Mouse (Mus musculus) stomach, embryonic 16.5 days (tissue): ENCODE measurements around the gene I0C0044D17Rik. TPM values are rescaled to one million over a fixed set of nuclear protein-coding genes. Genes with fewer than 3 reads are reported as not detected.
A peak's percentile ranks its signal among the peaks of the same experiment; 100 is the strongest.

Experiments used
- ATAC-seq: fragments of 200-750 bp; cut with Nextera tagmentation; 2 replicates; pipeline ENCODE4 v1.8.0; 2017; ENCODE audit warnings: moderate number of reproducible peaks, moderate TSS enrichment; ENCODE audit not compliant: insufficient read depth, low FRiP score
- H3K27ac ChIP-seq: fragments of 300-500 bp; sonication (generic); 2 replicates; pipeline ENCODE4 v1.5.1; 2014; ENCODE audit warnings: low read length
- H3K27me3 ChIP-seq: fragments of 300-500 bp; sonication (generic); 2 replicates; pipeline ENCODE4 v1.6.1; 2014; ENCODE audit warnings: low read length, control low read depth, mixed read lengths; ENCODE audit not compliant: control insufficient read depth, insufficient read depth
- H3K36me3 ChIP-seq: fragments of 300-500 bp; sonication (generic); 2 replicates; pipeline ENCODE4 v1.6.1; 2014; ENCODE audit warnings: low read length; ENCODE audit not compliant: control insufficient read depth, insufficient read depth
- H3K4me1 ChIP-seq: fragments of 300-500 bp; sonication (generic); 2 replicates; pipeline ENCODE4 v1.6.1; 2014; ENCODE audit warnings: low read length, control low read depth, mixed read lengths; ENCODE audit not compliant: control insufficient read depth, insufficient read depth
- H3K4me2 ChIP-seq: fragments of 300-500 bp; sonication (generic); 2 replicates; pipeline ENCODE4 v1.6.1; 2014; ENCODE audit warnings: low read depth, low read length, mixed read lengths
- H3K4me3 ChIP-seq: fragments of 300-500 bp; sonication (generic); replicated peaks from 2 replicates; pipeline ENCODE4 v1.5.1; 2014; ENCODE audit warnings: mild to moderate bottlenecking, low read length
- H3K9ac ChIP-seq: fragments of 300-500 bp; sonication (generic); 2 replicates; pipeline ENCODE4 v1.6.1; 2014; ENCODE audit warnings: low read length
- H3K9me3 ChIP-seq: fragments of 300-500 bp; sonication (generic); replicated peaks from 2 replicates; pipeline ENCODE4 v1.6.1; 2016; ENCODE audit warnings: low read length, control low read depth; ENCODE audit not compliant: control insufficient read depth
- WGBS: fragments of 180-500 bp; shearing (Covaris S2); extraction: QIAGEN DNeasy Blood & Tissue Kit; methylation state at CpG from one replicate; pipeline ENCODE4 v1.1.7; 2014; 5-methylcytosine and 5-hydroxymethylcytosine counted together
- polyA plus RNA-seq: library from polyadenylated mRNA; unstranded; fragments of >200 nt; fragmentation: Nextera tagmentation; extraction: Ambion mirVana; gene quantifications from 2 replicates; pipeline ENCODE4 v1.2.1, GENCODE M21; 2015

The I0C0044D17Rik gene
- polyA plus RNA-seq, 1 experiment from 2014 or later, result not detected

DNA sequence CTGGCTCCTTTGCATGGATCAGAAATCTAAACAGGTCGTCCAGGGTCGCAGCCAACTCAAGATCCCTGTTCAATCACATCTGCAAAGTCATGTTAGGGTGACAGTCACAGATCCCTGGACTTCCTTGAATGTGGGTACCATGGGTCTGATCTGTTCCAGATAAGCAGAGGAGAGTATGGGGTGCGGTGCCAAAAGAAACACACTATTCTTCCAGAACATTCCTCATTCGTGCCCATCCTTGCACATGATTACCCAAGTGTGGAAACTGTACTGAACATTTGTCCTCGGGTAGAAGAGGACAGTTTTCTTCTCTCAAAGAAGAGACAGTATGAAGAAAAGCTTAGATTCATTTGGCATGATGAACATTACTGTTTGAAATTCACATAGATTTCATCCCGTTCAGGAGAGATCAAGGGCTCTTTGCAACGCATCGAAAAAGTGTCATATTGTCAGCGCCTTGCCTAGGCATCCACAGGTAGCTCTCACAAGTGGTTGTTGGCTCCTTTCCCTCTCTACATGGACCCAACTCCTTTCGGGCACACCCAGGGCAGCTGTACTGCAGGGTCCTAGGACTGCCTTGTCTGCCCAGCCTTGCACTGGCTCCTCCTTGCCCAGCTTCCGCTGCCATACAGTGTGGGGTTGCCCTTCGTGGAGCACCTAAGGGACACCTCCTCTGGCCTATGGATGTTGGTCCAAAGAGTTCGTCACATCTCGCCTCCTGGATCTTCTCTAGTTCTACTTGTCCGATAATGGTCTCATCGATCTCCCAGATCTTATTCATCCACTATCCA lies 14.3 kb upstream of the I0C0044D17Rik start:
- 91% methylated on average over 16 of the region's 16 CpGs for WGBS
- Histone ChIP-seq H3K4me2 (no peak overlapping the region), H3K27me3 (no peaks in the 10 kb centered on the region), H3K36me3 (no peaks in the 10 kb centered on the region), H3K27ac (no peak overlapping the region), H3K4me3 (no peak overlapping the region), H3K9ac (no peak overlapping the region), H3K9me3 (no peaks in the 10 kb centered on the region), H3K4me1 (no peaks in the 10 kb centered on the region)
- no peak for ATAC-seq

DNA sequence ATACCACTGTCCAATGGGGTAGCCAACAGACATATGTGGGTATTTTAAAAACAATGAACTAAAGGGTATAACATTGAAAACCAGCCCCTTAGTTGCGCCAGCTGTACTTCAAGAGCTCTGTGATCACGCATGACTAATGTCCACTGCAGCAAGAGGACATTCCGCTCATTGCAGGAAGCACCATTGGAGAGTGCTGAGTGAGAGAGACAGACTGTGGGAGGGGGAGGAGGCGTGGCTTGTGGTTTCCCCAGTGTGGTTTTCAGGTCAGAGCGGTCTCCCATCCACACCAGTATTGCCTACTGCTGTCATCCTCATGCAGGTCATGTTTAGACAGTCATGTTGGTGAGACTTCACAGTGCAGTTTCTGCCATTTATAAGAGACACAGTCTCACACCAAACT lies 12.9 kb upstream of the I0C0044D17Rik start:
- no peak overlapping the region for H3K9ac ChIP-seq
- no peaks in the 10 kb centered on the region for H3K36me3 ChIP-seq
- H3K9me3 ChIP-seq, result no peaks in the 10 kb centered on the region
- H3K27me3 ChIP-seq, result no peaks in the 10 kb centered on the region
- H3K4me1 ChIP-seq, result no peaks in the 10 kb centered on the region
- no peak overlapping the region for H3K27ac ChIP-seq
- no peak overlapping the region for H3K4me3 ChIP-seq
- WGBS, result 31% methylated on average over 5 of the region's 5 CpGs
- H3K4me2 ChIP-seq, result no peak overlapping the region
- no peak for ATAC-seq

DNA sequence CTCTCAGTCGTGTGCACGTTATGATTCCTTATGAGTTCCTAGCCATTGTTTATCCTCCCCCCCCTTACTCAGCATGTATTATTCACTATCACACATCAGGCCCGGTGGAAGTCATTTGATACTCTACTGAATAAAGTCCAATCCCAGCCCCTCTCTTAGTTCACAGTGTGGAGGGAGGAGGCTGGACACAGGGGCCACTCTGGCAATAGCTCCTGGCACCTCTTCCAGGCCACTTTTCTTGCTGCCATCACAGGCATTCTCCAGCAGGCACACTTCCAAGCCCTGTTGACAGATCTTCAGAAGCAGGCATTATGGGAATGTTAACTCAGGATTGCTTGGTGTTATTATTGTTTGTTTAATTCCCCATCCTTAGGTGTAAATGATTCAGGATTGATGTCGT lies 11.1 kb upstream of the I0C0044D17Rik start:
- no peak for ATAC-seq
- Histone ChIP-seq H3K36me3 (no peaks in the 10 kb centered on the region), H3K4me2 (no peak overlapping the region), H3K9ac (no peak overlapping the region), H3K4me1 (no peaks in the 10 kb centered on the region), H3K27me3 (no peaks in the 10 kb centered on the region), H3K27ac (no peak overlapping the region), H3K9me3 (no peaks in the 10 kb centered on the region), H3K4me3 (no peak overlapping the region)
- WGBS, result 34% methylated on average over 4 of the region's 4 CpGs

DNA sequence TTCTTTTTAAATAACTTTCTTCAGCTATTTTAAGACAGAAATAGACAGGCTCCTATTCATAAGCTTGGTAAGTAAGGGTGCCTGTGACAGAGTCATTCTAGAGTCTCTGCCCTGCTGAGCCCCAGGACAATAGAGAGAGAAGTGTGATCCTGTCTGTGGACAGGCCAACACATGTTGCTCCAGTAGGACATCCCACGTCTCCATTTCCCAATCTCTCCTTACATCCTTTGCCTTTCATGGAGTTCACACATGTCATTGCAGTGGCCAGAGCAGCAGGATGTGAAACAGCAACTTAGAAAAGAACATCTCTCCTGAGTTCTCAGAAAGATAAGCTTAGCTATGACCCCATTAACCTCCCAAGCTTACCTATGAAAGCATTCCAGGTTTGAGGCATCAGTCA lies 8.1 kb upstream of the I0C0044D17Rik start:
- H3K27me3 ChIP-seq, result no peaks in the 10 kb centered on the region
- no peaks in the 10 kb centered on the region for H3K36me3 ChIP-seq
- no peak for ATAC-seq
- H3K4me3 ChIP-seq, result no peak overlapping the region
- H3K27ac ChIP-seq, result no peak overlapping the region; the same call in 1 of the 2 replicates
- H3K9me3 ChIP-seq, result no peaks in the 10 kb centered on the region
- H3K4me1 ChIP-seq, result no peaks in the 10 kb centered on the region
- WGBS, result 40% methylated on average over 1 of the region's 1 CpGs
- no peak overlapping the region for H3K4me2 ChIP-seq
- no peak overlapping the region for H3K9ac ChIP-seq

DNA sequence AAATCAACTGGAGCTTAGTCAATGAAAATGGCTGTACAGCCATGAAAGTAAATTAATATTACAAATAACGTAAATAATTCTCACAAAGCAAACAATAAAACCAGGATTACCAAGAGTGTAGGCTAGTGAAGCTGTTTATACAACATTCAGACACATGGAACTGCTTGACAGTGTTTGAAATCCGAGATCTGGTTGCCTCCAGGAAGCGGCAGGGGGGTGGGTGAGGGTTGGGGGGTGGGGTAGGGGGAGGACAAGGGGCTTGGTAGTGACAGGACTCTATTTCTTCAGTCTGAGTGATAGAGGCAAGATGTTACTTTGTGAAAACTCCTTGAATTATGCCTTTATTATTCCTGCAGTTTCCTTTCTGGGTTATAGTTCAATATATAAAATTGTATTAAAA lies 3.1 kb upstream of the I0C0044D17Rik start:
- Histone ChIP-seq H3K9ac (no peak overlapping the region), H3K4me2 (no peak overlapping the region), H3K4me3 (no peak overlapping the region), H3K9me3 (no peaks in the 10 kb centered on the region), H3K27me3 (no peaks in the 10 kb centered on the region), H3K36me3 (no peaks in the 10 kb centered on the region), H3K4me1 (no peaks in the 10 kb centered on the region), H3K27ac (no peak overlapping the region)
- no peak for ATAC-seq
- 43% methylated on average over 3 of the region's 3 CpGs for WGBS

DNA sequence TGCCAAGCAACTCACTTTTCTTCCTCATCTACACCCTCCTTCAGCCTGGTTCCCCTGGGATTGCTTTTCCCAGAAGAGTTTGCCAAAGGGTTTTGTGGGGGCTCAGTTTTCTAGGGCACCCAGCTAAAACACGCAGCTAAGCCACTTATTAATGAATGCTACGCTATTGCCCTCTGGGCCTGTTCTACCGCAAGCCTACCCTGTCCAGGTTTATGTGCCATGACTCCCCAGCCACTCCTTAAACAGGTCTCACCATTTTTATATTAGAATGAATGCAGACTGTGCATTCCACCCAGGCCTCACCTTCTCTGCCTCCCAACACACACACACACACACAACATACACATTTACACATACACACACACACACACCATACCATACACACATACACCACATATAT lies 593 bp downstream of the I0C0044D17Rik start:
- Histone ChIP-seq H3K4me3 (no peak overlapping the region), H3K4me2 (no peak overlapping the region), H3K9ac (no peak overlapping the region), H3K4me1 (peaks cover 4% of the 10 kb centered on the region; the same call in 1 of the 2 replicates), H3K9me3 (no peaks in the 10 kb centered on the region), H3K27ac (no peak overlapping the region), H3K36me3 (no peaks in the 10 kb centered on the region), H3K27me3 (no peaks in the 10 kb centered on the region)
- no peak for ATAC-seq
- WGBS, result 83% methylated on average over 3 of the region's 3 CpGs

DNA sequence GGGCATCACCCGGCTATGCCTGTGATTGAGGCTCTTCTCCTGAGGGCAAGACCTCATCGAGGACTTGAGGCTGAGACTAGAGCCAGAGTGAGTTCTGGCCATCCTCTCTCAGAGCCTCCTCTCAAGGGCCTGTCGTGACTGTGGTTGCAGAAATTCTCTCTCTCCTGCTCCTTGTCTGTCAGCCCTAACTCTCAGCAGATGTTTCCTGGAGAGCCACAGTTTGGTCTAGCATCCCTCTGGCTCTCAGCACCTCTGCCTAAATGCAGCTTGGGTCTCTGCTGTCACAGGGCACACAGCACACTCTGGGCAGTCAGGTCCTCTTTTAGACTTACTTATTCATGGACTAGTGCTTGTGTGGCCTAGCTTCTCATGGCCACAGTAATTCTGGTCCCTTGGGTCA lies 1.2 kb downstream of the I0C0044D17Rik start:
- Histone ChIP-seq H3K4me2 (no peak overlapping the region), H3K27me3 (no peaks in the 10 kb centered on the region), H3K4me1 (peaks cover 4% of the 10 kb centered on the region; the same call in 1 of the 2 replicates), H3K4me3 (no peak overlapping the region), H3K27ac (no peak overlapping the region), H3K36me3 (no peaks in the 10 kb centered on the region), H3K9ac (no peak overlapping the region), H3K9me3 (no peaks in the 10 kb centered on the region)
- WGBS, result 66% methylated on average over 3 of the region's 3 CpGs
- no peak for ATAC-seq

DNA sequence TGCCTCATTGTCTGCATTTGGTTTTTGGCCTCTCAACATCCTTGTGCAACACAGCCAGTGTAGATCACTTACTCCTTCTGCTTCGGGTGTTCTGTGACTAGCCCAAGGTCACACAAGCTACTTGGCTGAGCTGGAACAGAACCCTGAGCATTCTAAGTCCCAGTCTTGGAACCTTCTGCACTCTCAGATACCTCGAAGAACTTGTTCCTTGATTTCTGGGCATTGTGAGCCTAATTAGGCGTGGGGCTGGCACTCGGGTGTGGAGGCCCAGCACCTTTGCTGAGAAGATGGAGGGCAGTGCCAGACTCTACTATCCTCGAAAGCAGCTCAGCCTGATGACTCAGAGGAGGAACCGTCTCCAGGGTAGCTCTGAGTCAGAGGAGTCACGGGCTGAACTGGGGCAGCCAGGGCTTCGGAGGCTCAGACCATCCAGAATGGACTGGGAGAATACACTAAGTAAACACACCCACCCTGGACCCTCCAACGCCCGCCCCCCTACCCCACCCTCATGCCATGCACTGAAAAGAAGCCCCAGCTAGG lies 4.4 kb downstream of the I0C0044D17Rik start:
- no peak overlapping the region for H3K9ac ChIP-seq
- no peak overlapping the region for H3K4me2 ChIP-seq
- no peaks in the 10 kb centered on the region for H3K36me3 ChIP-seq
- peaks cover 4% of the 10 kb centered on the region; the same call in 1 of the 2 replicates for H3K4me1 ChIP-seq
- WGBS, result 69% methylated on average over 10 of the region's 10 CpGs
- H3K9me3 ChIP-seq, result no peaks in the 10 kb centered on the region
- H3K4me3 ChIP-seq, result no peak overlapping the region
- no peak for ATAC-seq
- 0 out of 2 replicates have a peak, but pooled peaks cover 4% of the 10 kb centered on the region for H3K27me3 ChIP-seq
- H3K27ac ChIP-seq, result no peak overlapping the region

DNA sequence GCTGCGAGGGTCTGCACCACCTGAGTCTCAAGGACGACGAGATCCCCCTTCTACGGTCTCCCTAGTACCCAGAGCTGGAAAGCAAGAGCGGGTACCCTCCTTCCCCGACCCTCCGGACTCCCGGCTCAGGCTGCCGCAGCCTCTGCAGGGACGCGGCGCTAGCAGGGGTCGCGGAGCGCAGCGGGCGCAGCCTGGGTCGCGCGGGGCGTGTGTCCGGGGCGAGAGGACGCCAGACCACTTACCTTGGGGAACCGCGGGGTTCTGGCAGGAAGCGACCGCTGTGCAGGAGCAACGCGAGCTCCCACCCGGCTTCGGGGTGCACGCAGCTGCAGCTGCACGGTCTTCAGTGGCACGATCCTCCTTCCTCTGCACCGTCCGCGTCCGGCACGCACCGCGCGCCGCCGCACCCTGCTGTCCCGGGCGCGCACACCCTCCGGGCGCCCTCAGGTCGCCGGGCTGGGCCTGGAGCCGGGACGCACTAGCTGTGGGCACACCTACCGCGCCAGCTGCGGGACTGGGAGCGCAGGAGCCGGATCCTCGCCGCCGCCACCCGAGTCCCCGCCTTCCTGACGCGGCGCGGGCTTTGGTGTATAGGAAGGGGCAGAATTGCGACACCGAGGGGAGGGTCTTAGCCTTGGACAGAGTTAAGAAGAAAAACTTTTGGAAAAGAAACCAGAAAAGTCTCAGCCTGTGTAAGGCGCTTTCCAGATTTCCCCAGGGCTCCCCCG lies 6.3 kb downstream of the I0C0044D17Rik start, which contains the start of gene Kank4:
Gene Kank4 (minus strand): TSS at position 354 of the 728 bp plus-strand sequence.
- peaks cover 4% of the 10 kb centered on the region; the same call in 1 of the 2 replicates for H3K4me1 ChIP-seq
- H3K4me3 ChIP-seq, result peak within 1 kb of the TSS; percentile 57
- peak within 1 kb of the TSS; percentile 82 for H3K9ac ChIP-seq
- H3K27ac ChIP-seq, result peak within 1 kb of the TSS; percentile 75
- no peaks in the 10 kb centered on the region for H3K9me3 ChIP-seq
- H3K27me3 ChIP-seq, result 0 out of 2 replicates have a peak, but pooled peaks cover 4% of the 10 kb centered on the region
- peak; percentile 86 for ATAC-seq
- H3K36me3 ChIP-seq, result no peaks in the 10 kb centered on the region
- under 1% methylated on average over 72 of the region's 72 CpGs for WGBS
- H3K4me2 ChIP-seq, result peak within 1 kb of the TSS; percentile 75
